Mouse (Mus musculus): ENCODE results near the gene Icam2. TPM values are rescaled to one million over a fixed set of nuclear protein-coding genes. Genes with fewer than 3 reads are reported as not detected.
"Not testable (repeated sequence)": the region's sequence is repeated elsewhere in the genome, so short reads cannot be mapped to it uniquely, and the experiment has no call there.

Gene Icam2
- polyA plus RNA-seq, 1 experiment, result 41.4 TPM

GRCm38 (mm10) chr11:106344910-106345309 is 43.0 kb downstream of the Icam2 start:
- DNase-seq (ENCODE audit: low read depth), result no peak

GRCm38 (mm10) chr11:106340990-106341520 is 46.8 kb downstream of the Icam2 start:
- DNase-seq (ENCODE audit: low read depth), result no peak

DNA sequence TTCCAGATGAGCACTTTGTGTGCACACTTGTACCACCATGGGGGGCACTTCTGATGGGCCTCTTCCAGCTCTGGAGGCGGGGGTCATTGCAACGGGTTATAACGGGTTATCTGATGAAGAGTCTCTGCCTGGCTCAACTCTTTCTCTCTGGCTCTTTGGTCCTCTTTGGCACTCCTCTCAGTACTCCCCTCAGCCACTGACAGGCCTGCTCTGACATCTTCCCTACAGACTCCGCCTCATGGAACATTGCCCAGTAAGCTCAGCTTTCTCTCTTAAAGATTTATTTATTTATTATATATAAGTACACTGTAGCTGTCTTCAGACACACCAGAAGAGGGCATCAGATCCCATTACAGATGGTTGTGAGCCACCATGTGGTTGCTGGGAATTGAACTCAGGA is 48.6 kb downstream of the Icam2 start:
- not testable (repeated sequence) for DNase-seq (ENCODE audit: low read depth)

DNA sequence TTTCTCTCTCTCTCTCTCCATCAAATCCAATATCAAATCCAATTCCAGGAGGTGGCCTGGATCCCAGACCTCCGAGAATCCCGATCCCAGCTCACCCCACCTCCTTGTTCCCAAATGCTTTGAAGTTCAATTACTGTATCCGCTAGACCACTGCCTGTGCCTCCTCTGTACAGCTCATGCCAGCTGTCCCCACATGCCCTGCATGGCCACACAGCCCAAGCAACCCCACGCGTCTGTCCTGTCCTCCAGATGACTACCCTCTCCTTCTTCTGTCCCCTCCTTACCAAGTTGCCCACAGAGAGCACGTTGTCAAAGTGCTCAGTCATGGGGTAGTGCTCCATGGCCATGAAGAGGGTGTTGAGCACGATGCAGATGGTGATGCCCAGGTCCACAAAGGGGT is 49.0 kb downstream of the Icam2 start:
- no peak for DNase-seq (ENCODE audit: low read depth)

DNA sequence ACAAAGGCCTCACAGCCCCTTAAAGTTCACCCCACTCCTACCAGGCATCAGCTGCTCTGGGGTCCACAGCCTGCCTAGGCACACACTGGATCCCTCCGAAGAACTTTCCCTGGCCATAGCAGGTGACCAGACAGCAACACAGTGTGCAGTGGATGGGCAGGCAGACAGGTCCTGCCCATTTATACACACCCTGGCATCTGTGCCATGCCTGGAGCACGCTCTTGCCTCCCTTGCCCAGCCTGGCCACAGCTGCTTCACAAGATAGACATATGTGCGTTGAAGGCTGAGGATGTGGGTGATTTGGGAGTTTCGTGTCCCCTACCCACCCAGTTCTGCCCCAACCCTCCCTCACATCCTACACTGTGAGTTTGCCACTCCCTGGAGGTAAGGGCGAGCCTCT is 49.8 kb downstream of the Icam2 start:
- DNase-seq (ENCODE audit: low read depth), result no peak

DNA sequence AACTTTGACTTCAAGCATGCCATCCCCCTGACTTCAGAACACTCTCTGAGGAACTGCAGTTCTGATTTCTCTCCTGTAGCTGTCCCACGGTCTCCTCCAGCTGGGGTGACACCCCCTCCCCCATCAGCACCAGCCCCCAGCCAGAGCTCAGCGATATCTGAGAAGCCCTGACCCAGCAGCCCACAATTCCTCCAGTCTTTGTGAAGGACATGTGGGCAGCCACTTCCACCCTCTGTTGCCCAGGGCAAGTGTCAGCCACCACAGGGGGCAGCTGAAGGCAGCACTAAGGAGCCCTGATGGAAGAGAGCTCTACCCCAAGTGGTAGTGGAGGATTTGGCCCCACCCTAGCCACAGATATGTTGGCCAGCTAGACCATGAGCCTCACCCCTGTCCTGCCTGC is 53.8 kb downstream of the Icam2 start:
- DNase-seq (ENCODE audit: low read depth), result no peak

GRCm38 (mm10) chr11:106332458-106332857 is 55.4 kb downstream of the Icam2 start:
- no peak for DNase-seq (ENCODE audit: low read depth)

- no peak for DNase-seq (ENCODE audit: low read depth)
Observed at GRCm38 (mm10) chr11:106329682-106330081, 58.2 kb downstream of the Icam2 start.

- DNase-seq (ENCODE audit: low read depth), result no peak
Observed at GRCm38 (mm10) chr11:106329128-106329527, 58.7 kb downstream of the Icam2 start.

GRCm38 (mm10) chr11:106328521-106328920 is 59.4 kb downstream of the Icam2 start:
- DNase-seq (ENCODE audit: low read depth), result no peak

Other genes with a start within 250 kb of the Icam2 start
- gene Gm10840, start 227.2 kb downstream of the Icam2 start, polyA plus RNA-seq (2012; rRNA removed), result 2.0 TPM in 1 of 2 replicates, not detected in the other
- gene Limd2, start 227.2 kb downstream of the Icam2 start, polyA plus RNA-seq (2012; rRNA removed), result 32.5 and 36.3 TPM in 2 replicates
- 35.8 and 38.6 TPM in 2 replicates for gene Strada, start 185.9 kb downstream of the Icam2 start, polyA plus RNA-seq (2012; rRNA removed)
- gene Ccdc47, start 171.7 kb downstream of the Icam2 start, polyA plus RNA-seq (2012; rRNA removed), result 17.7 and 19.2 TPM in 2 replicates
- gene Ddx42, start 171.1 kb downstream of the Icam2 start, polyA plus RNA-seq (2012; rRNA removed), result 14.3 and 16.8 TPM in 2 replicates
- 24.3 and 30.3 TPM in 2 replicates for gene Ftsj3, start 132.0 kb downstream of the Icam2 start, polyA plus RNA-seq (2012; rRNA removed)
- gene Psmc5, start 131.9 kb downstream of the Icam2 start, polyA plus RNA-seq (2012; rRNA removed), result 64.0 and 70.2 TPM in 2 replicates
- 115 and 116 TPM in 2 replicates for gene Smarcd2, start 115.1 kb downstream of the Icam2 start, polyA plus RNA-seq (2012; rRNA removed)
- gene Tcam1, start 111.4 kb downstream of the Icam2 start, polyA plus RNA-seq (2012; rRNA removed), result 0.45 and 0.61 TPM in 2 replicates
- not detected in 2 replicates for gene Gh, start 86.2 kb downstream of the Icam2 start, polyA plus RNA-seq (2012; rRNA removed)
- gene Cd79b, start 73.3 kb downstream of the Icam2 start, polyA plus RNA-seq (2012; rRNA removed), result 3.2 and 3.8 TPM in 2 replicates
- gene Scn4a, start 34.8 kb downstream of the Icam2 start, polyA plus RNA-seq (2012; rRNA removed), result 0.36 and 0.60 TPM in 2 replicates
- gene Prr29, start 22.6 kb downstream of the Icam2 start, polyA plus RNA-seq (2012; rRNA removed), result 5.3 and 11.3 TPM in 2 replicates
- gene Ern1, start 99.8 kb upstream of the Icam2 start, polyA plus RNA-seq (2012; rRNA removed), result 52.6 and 66.8 TPM in 2 replicates
- 26.3 and 26.6 TPM in 2 replicates for gene Tex2, start 225.3 kb upstream of the Icam2 start, polyA plus RNA-seq (2012; rRNA removed)

Data from gonadal fat pad, adult 2 months (tissue).